8 mouse cellular contexts compared by ENCODE assay signal in genomic region chr6:138477611-138478010, GRCm38 (mm10).
A peak's percentile ranks its signal among the peaks of the same experiment; 100 is the strongest.
DNase-seq lines count a peak whose midpoint lies in the region; ATAC-seq and TF ChIP-seq lines count a peak whose summit lies in the region.

No protein-coding gene starts in this region.

- no peak overlapping the region for H3ac ChIP-seq in C2C12 (ENCODE audit: control insufficient read depth, insufficient read length, low read depth)

- H3K36me3 ChIP-seq in C2C12 (ENCODE audit: control insufficient read depth, insufficient read depth), result no peaks in the 10 kb centered on the region
- H3K36me3 ChIP-seq in lung, embryonic 14.5 days (ENCODE audit: insufficient read depth), result no peaks in the 10 kb centered on the region

- no peaks in the 10 kb centered on the region for H3K27me3 ChIP-seq in C2C12 (ENCODE audit: control insufficient read depth, insufficient read depth, insufficient read length)
- H3K27me3 ChIP-seq in lung, embryonic 14.5 days (ENCODE audit: insufficient read depth, low read length), result no peaks in the 10 kb centered on the region

- no peak overlapping the region for H3K4me3 ChIP-seq in C2C12 (ENCODE audit: insufficient read depth, poor library complexity, severe bottlenecking)
- no peak overlapping the region for H3K4me3 ChIP-seq in lung, embryonic 14.5 days (ENCODE audit: low read depth, low read length)

- peak; percentile 67 to 72 for DNase-seq in adrenal gland, adult 18-20 months (ENCODE audit: low spot score in 2 of 2)
- DNase-seq in embryo, embryonic 10 days (ENCODE audit: low spot score), result peak; percentile 86
- DNase-seq in heart, postnatal 10 days, result peak; percentile 62 to 81
- peak; percentile 54 to 81 for DNase-seq in layer of hippocampus, adult 18-20 months (ENCODE audit: low spot score in 2 of 2)
- DNase-seq in lung, embryonic 14.5 days, result peak; percentile 81
- peak; percentile 67 for DNase-seq in right cerebral cortex, adult 18-20 months
- DNase-seq in thymus, postnatal 14 days, result no peak

- no peaks in the 10 kb centered on the region for H3K4me1 ChIP-seq in lung, embryonic 14.5 days (ENCODE audit: insufficient read depth)

- H3K9ac ChIP-seq in lung, embryonic 14.5 days, result no peak overlapping the region

- intact Hi-C loops in heart, postnatal 10 days (cut with DNase I), result loop anchor here (1.0 to 5.0 kb wide), 4 partner anchors 305 to 1100 kb away; no protein-coding TSS in a partner anchor

- H3K9me3 ChIP-seq in lung, embryonic 14.5 days (ENCODE audit: low read depth, low read length), result no peaks in the 10 kb centered on the region

- no peak overlapping the region for H3K4me2 ChIP-seq in lung, embryonic 14.5 days

- H3K27ac ChIP-seq in lung, embryonic 14.5 days (ENCODE audit: low read depth), result no peak overlapping the region

- no peaks in the 10 kb centered on the region for H3K79me2 ChIP-seq in C2C12 (ENCODE audit: control insufficient read depth, insufficient read depth)

- 16% methylated on average over 5 of the region's 5 CpGs for WGBS in lung, embryonic 14.5 days

- TF ChIP-seq CTCF in C2C12 (IDR thresholded peaks at IDR 0.05; ENCODE audit: control insufficient read depth, insufficient read depth, insufficient read length), result peak; percentile 78
- TF ChIP-seq CTCF in lung, embryonic 14.5 days (IDR thresholded peaks at IDR 0.05; ENCODE audit: low read depth), result peak; percentile 97

- H3K79me3 ChIP-seq in C2C12 (ENCODE audit: low read depth), result no peaks in the 10 kb centered on the region

- peak; percentile 75 for ATAC-seq in lung, embryonic 14.5 days (ENCODE audit: insufficient read depth)

TF ChIP-seq in C2C12, 6 proteins besides CTCF, POLR2A, EP300 and RAD21:
- TF ChIP-seq USF1 (IDR thresholded peaks at IDR 0.05; ENCODE audit: low read depth), result no peak
- no peak for TF ChIP-seq FOSL1 (IDR thresholded peaks at IDR 0.05; ENCODE audit: insufficient read depth, low read length, poor library complexity, severe bottlenecking)
- TF ChIP-seq CEBPB (IDR thresholded peaks at IDR 0.05; ENCODE audit: low read depth), result no peak
- TF ChIP-seq MYOD1 (IDR thresholded peaks at IDR 0.05; ENCODE audit: control insufficient read depth, insufficient read length, low read depth), result no peak
- TF ChIP-seq MYOG (IDR thresholded peaks at IDR 0.05; ENCODE audit: control insufficient read depth, extremely low read depth, insufficient read length), result no peak
- no peak for TF ChIP-seq MAX (IDR thresholded peaks at IDR 0.05)
